Mouse (Mus musculus): ENCODE measurements at regions not wholly inside any gene's neighbourhood (a gene's known extent, or its start where the extent isn't known, plus 50 kb on each side); places are given as distances from the start of the nearest gene placed in this dataset. TPM values are rescaled to one million over a fixed set of nuclear protein-coding genes. Genes with fewer than 3 reads are reported as not detected.

Small RNA genes lying in the stretch of these regions (microRNA-seq; reads per million reads assigned to microRNA genes)
- not detected for gene Gm44377

All from midbrain, embryonic 10.5 days (tissue).